Mouse (Mus musculus) heart, postnatal 25 days (tissue): ENCODE measurements around the gene Arhgef3. TPM values are rescaled to one million over a fixed set of nuclear protein-coding genes. Genes with fewer than 3 reads are reported as not detected.
A peak's percentile ranks its signal among the peaks of the same experiment; 100 is the strongest.
"Not testable (repeated sequence)": the region's sequence is repeated elsewhere in the genome, so short reads cannot be mapped to it uniquely, and the experiment has no call there.

Experiments used
- DNase-seq: peaks from one replicate; pipeline ENCODE4 v3.0.0; 2022; ENCODE audit warnings: low spot score
- intact Hi-C: fragments of 180-260 bp; cut with DNase I; formaldehyde crosslinking; loops from one replicate; pipeline ENCODE4 v1.15.1; 2025
- total RNA-seq, 2 experiments: library from RNA; stranded (reverse); gene quantifications; 2 replicates each; pipeline ENCODE4 v1.2.3; 2021

Arhgef3 gene
- total RNA-seq, 2 experiments from 2014 or later = 29.0 to 34.1 TPM

- intact Hi-C loops = loop anchor here (1.0 kb wide), 1 partner anchor 74 kb away; no protein-coding TSS in a partner anchor
- no peak for DNase-seq
Measured at GRCm38 (mm10) chr14:27182646-27183438, 68.1 kb downstream of the Arhgef3 start.

GRCm38 (mm10) chr14:27183501-27184230 lies 69.0 kb downstream of the Arhgef3 start:
- intact Hi-C loops = loop anchor here (1.0 to 2.0 kb wide), 2 partner anchors 74 to 153 kb away; no protein-coding TSS in a partner anchor
- no peak for DNase-seq

GRCm38 (mm10) chr14:27185902-27186301 lies 71.2 kb downstream of the Arhgef3 start:
- no peak for DNase-seq
- intact Hi-C loops = loop anchor here (2.0 to 5.0 kb wide), 3 partner anchors 51 to 376 kb away; no protein-coding TSS in a partner anchor

GRCm38 (mm10) chr14:27186596-27186995 lies 71.9 kb downstream of the Arhgef3 start:
- intact Hi-C loops = loop anchor here (5.0 kb wide), 2 partner anchors 51 to 376 kb away; no protein-coding TSS in a partner anchor
- DNase-seq = no peak

DNA sequence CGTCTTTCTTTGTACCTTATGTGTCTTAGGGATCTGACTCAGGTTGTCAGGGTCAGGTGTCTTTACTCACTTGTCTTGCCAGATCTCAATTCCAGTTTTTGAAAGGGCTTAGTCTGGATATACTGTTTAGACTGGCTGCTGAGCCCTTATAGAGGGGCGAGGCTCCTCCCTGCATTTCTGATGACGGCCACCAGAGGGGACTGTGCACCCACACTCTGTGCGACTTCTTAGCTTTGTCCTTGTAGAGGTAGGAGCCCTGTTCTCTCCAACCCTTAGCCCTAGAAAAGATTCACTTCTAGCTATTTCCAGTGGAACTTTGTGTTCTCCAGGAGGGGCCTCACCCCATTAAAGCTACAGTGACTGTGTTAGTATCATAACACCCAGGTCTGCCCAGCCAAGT lies 72.3 kb downstream of the Arhgef3 start:
- intact Hi-C loops = loop anchor here (1.0 to 5.0 kb wide), 4 partner anchors 50 to 375 kb away; no protein-coding TSS in a partner anchor
- DNase-seq = peak; percentile 64

DNA sequence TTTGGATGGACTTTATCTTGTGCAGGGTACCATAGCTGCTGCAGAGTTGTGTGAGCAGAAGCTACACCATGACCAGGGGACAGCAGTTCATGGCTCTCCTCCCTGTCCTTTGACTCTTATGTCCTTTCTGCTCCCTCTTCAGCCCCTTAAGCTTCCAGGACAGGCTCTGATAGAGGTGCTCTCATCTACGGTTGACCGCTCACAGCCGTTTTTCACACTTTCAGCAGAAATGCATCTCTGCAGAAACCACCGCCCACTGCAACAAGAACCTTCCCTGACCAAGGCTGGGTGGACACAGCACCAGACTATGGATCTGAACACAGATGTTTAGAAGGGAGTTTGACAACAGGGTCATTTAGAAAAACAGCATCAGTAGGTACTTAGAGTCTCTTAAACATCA lies 73.2 kb downstream of the Arhgef3 start:
- no peak for DNase-seq
- intact Hi-C loops = loop anchor here (1.0 to 5.0 kb wide), 4 partner anchors 49 to 374 kb away; no protein-coding TSS in a partner anchor

DNA sequence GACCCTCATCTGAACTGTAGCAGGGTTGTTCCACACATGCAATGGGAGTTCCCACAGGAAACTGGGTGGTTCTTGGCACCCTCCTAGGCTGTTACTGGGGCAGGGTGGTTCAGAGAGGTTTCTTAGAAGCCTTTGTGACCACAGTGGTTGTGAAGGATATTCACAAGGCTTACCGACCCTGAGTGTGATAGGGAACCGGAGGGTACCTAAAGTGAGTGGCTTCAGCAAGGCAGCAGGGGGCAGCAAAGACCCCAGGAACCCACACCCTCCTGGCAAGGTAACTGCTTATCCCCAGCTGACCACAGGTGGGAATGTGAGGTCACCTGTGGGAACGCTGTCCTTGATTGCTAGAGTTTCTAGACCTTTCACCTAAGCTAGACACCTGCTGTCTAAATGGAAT lies 77.8 kb downstream of the Arhgef3 start:
- intact Hi-C loops = loop anchor here (1.0 to 5.0 kb wide), 3 partner anchors 35 to 222 kb away; no protein-coding TSS in a partner anchor
- DNase-seq = no peak

DNA sequence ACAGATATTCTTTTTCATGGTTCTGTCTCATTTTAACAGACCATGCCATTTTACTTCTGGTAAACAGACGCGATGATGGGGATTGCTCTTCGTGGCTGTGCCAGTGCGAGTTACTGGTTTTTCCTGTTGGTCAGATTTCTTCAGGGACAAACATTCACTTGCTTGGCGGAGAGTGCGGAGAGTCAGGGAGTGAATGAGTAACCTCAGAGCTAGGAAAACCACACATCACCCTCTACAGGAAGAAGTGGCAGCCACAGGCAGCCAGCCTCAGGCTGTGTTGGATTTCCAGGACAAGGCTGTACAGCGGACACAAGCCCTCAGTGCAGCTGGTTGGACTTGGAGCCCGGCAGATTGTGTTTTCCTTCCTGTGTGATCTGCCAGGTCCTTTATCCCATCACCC lies 82.3 kb downstream of the Arhgef3 start:
- intact Hi-C loops = no loop called here
- DNase-seq = no peak

- DNase-seq = no peak
Measured at GRCm38 (mm10) chr14:27198490-27199089, 83.9 kb downstream of the Arhgef3 start.

GRCm38 (mm10) chr14:27199119-27199518 lies 84.4 kb downstream of the Arhgef3 start:
- no peak for DNase-seq
- intact Hi-C loops = no loop called here

More at GRCm38 (mm10) chr14:27198490-27199089, 83.9 kb downstream of the Arhgef3 start:
- intact Hi-C loops = no loop called here

DNA sequence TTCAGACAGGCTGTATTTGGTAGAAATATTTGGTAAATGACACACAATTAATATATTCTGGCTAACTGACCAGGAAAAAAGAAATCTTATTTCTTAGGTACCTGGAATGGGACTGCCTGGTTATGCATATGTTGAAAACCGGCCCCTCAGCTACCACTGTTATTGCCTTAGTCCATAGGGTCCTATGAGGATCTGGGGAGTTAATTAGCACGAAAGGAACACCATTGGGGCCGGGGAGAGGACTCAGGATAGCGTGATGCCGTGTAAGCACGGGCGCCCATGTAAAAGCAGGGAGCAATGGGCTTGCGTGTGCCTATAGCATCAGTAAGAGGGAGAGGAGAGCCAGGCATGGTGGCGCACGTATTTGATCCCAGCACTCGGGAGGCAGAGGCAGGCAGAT lies 85.2 kb downstream of the Arhgef3 start:
- DNase-seq = no peak
- intact Hi-C loops = no loop called here

- no peak for DNase-seq
- intact Hi-C loops = no loop called here
Measured at GRCm38 (mm10) chr14:27200743-27201576, 86.3 kb downstream of the Arhgef3 start.

DNA sequence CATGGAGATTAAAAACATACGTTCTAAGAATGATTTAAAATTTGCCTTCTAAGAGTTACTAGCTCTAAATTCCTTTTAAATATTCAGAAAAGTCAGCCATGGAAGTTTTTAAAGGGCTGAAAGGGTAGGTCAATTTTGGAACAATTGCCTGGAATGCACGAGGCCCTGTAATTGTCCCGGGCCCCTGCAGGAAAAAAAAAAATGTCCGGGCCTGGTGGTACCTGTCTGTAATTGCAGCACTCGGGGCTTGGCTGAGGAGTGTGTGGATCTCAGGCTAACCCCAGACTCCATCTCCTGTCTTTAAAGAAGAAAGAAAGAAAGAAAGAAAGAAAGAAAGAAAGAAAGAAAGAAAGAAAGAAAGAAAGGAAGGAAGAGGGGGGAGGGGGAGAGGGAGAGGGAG lies 87.1 kb downstream of the Arhgef3 start:
- intact Hi-C loops = no loop called here
- DNase-seq = no peak

- intact Hi-C loops = loop anchor here (5.0 kb wide), 1 partner anchor 68 kb away; no protein-coding TSS in a partner anchor
- no peak for DNase-seq
Measured at GRCm38 (mm10) chr14:27204704-27205103, 90.0 kb downstream of the Arhgef3 start.

DNA sequence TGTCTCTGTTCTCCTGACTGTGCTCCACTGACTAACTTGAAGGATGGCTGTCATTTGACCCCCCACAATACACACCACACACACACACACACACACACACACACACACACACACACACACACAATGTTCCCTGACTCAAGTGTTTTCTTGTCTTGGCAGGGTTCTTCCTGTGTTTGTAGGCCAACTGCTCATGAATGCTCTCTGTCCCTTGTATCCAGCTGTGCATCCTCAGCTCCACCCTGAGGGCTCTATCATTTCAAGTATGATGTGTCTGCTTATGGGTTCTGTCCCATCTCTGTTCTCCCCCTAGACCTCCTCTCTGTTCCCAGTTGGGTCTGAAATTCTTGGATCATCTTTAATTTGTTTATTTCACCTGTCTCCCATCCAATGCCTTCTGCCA lies 91.7 kb downstream of the Arhgef3 start:
- no peak for DNase-seq

GRCm38 (mm10) chr14:27209542-27209941 lies 94.8 kb downstream of the Arhgef3 start:
- no peak for DNase-seq
- intact Hi-C loops = loop anchor here (5.0 kb wide), 1 partner anchor 63 kb away; no protein-coding TSS in a partner anchor

More for the DNA sequence above, 91.7 kb downstream of the Arhgef3 start:
- intact Hi-C loops = loop anchor here (5.0 kb wide), 1 partner anchor 66 kb away; no protein-coding TSS in a partner anchor

DNA sequence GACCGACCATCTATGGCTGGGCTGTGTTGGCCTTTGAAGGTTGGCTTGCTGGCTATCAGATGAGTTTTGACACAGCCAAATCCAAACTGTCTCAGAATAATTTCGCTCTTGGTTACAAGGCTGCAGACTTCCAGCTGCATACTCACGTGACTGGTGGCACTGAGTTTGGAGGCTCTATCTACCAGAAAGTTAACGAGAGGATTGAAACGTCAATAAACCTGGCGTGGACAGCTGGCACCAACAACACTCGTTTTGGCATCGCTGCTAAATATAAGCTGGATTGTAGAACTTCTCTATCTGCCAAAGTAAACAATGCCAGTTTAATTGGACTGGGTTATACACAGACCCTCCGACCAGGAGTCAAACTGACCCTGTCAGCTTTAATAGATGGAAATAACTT lies 96.1 kb downstream of the Arhgef3 start:
- DNase-seq, intact Hi-C loops: not testable (repeated sequence)

DNA sequence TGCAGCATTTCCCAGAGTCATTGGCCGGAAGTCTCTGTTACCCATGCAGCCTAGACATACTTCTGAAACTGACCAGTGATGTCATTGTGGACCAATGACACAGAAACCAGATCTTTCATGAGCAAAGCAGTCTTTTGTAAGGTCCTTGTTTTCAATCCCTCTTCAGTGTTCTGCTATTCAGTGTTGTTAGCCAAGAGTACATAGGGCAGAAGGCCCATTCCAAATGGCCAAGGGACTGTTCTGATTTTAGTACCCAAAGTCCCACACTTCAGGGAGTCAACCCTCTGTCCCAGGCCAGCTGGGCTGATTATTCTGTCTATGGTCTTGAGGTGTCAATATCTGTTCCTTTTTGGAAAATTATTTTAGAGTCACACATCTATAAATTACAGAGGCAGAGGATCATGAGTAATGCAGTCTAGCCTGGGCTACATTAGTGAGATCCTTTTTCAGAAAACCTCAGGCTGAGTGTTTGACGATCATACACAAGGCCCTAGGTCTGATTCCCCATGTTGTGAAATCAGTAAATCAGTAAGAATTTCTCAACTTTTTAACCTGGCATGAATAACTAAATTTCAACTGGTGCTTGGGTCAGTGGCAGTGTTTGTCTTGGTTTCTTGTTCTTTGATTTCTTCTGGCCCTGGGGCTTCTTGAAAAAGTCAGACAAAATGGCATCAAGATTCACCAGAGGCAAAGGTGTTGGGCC lies 97.2 kb downstream of the Arhgef3 start:
- intact Hi-C loops = no loop called here
- DNase-seq = no peak

GRCm38 (mm10) chr14:27214232-27214631 lies 99.5 kb downstream of the Arhgef3 start:
- intact Hi-C loops = no loop called here
- no peak for DNase-seq
